Mouse (Mus musculus): ENCODE measurements around the gene Hcls1.

- no peak for TF ChIP-seq CTCF (IDR thresholded peaks at IDR 0.05; ENCODE audit: control insufficient read depth, insufficient read depth, low read length)
- no peak for TF ChIP-seq POLR2A (IDR thresholded peaks at IDR 0.05; ENCODE audit: borderline replicate concordance, control insufficient read depth, low read depth, low read length)
These were observed 38.1 kb upstream of the Hcls1 start for GRCm38 (mm10) chr16:36896712-36897111.

Data from bone marrow, adult 2 months (tissue).